Mouse (Mus musculus) retina, postnatal 7 days (tissue): Measurements from ENCODE around the gene 4930503E14Rik.
"Not testable (repeated sequence)": the region's sequence is repeated elsewhere in the genome, so short reads cannot be mapped to it uniquely, and the experiment has no call there.

ENCODE experiments used
- DNase-seq: peaks from one replicate; pipeline ENCODE4 v3.0.0-alpha.2; 2012; ENCODE audit warnings: low read depth, low spot score

Gene 4930503E14Rik

DNA sequence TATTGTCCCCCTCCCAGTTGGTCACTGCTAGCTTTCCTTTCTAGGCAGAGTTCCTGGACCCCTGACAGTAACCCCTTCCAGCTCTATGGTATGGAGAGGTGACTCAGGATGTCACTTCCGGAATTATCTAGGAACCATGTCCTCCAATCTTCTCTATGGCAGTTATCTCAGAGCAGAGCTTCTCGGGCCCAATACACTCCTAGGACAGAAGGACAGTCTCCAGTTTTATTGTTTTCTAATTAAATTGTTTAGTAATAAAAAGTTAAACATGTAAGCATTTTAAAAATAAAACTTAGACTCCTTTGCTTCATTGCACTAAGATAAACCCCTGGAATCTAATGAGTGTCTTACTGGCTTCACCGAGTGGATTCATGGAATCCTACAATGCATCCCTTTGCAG lies at the start of gene 4930503E14Rik:
Gene 4930503E14Rik, minus strand, starts transcription at position 101 of the 400 bp plus-strand sequence.
- DNase-seq, result not testable (repeated sequence)

GRCm38 (mm10) chr14:44248039-44248438 lies 35.0 kb upstream of the 4930503E14Rik start:
- DNase-seq, result no peak

- DNase-seq, result not testable (repeated sequence)
Measured at GRCm38 (mm10) chr14:44197361-44197760, 15.7 kb downstream of the 4930503E14Rik start, which contains the start of gene Gm8212. Gm8212 (plus strand) TSS chr14:44197661.

DNA sequence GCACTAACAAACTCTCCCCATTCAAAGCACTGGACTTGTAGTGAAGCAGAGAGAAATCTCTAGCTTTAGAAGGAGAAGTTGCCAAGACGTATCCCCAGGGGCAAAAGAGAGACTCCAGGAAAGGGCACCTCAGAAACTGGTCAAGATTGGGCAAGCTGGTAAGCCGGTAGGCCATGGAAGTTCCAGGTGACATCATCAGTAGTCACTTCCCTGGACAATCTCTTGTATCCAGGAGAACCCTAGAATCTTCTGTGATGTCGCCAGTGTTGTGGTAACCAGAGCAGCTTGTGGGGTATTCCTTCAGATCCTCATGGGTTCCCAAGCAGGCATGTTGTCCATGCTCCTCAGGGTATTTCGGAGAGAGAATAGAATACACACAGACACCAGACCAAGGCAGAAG lies 89.5 kb downstream of the 4930503E14Rik start, which contains the start of gene Gm3327:
Gene Gm3327, plus strand, starts transcription at position 301 of the 400 bp plus-strand sequence.
- not testable (repeated sequence) for DNase-seq
